Mouse (Mus musculus) erythroblast, embryonic 14.5 days (primary cell): Measurements from ENCODE around the gene E130309D02Rik.

Source experiments
- GATA1 ChIP-seq: IDR thresholded peaks from 2 replicates; pipeline ENCODE4 v1.6.1; 2012; ENCODE audit warnings: low read length, inconsistent platforms, mixed read lengths
- TAL1 ChIP-seq: IDR thresholded peaks from 3 replicates; pipeline ENCODE4 v1.6.1; 2012; ENCODE audit warnings: low read length, inconsistent platforms, mixed read lengths

GRCm38 (mm10) chr5:143360000-143360399 is 44.8 kb upstream of the E130309D02Rik start:
- TF ChIP-seq TAL1 (no peak), GATA1 (no peak)
